Mouse (Mus musculus) adrenal gland, postnatal 36 days (tissue): Measurements from ENCODE around the gene Hrh1. TPM values are rescaled to one million over a fixed set of nuclear protein-coding genes. Genes with fewer than 3 reads are reported as not detected.

Experiments used
- DNase-seq, 2 experiments: peaks; one replicate each; pipeline ENCODE4 v3.0.0; 2021; ENCODE audit warnings: mixed read lengths in 1 of 2
- long read RNA-seq, 2 experiments: library from polyadenylated mRNA; stranded (forward); transcript quantifications; one replicate each; pipeline ENCODE4 v2.0.0; 2021; ENCODE audit warnings: borderline sequencing depth in 2 of 2
- total RNA-seq, 2 experiments: library from RNA; stranded (reverse); gene quantifications; 2 replicates each; pipeline ENCODE4 v1.2.3; 2021

Gene Hrh1
- total RNA-seq: 1 to 10 TPM in 1 of 2 experiments, under 1 TPM in 1; 0.56 to 1.9 TPM
- long read RNA-seq, experiment 1: 0 reads
- long read RNA-seq, experiment 2, partial matches to known transcripts: 0 of 1 reads
- long read RNA-seq, experiment 2, other reads (novel, unspliced or antisense): 1 of 1 reads

DNA sequence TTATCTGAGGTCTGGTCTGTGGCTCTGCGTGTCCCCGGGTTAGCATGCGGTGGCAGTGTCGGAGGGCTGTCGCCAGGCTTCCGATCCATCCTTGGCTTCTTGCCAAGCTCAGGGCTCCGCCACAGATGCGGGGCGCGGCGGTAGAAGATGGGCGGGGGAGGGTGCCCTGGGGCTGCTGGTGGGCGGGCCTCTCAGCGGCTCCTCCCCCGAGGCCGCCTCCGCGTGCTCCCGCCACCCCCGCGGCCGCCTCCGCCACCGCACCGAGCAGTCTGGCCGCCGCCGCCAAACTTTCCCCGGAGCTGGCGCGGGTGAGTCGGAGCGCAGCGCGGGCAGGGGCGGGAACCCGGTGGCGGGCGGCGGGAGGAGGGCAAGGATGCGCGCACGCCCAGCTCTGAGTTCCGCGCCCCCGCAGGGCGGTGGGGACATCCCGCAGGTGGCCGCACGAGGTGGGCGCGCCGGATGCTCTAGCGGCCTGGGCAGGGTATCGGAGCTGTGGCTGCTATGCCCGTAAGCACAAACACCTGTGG is at the start of gene Hrh1:
Gene Hrh1 (plus strand): TSS at position 246 of the 527 bp plus-strand sequence.
- DNase-seq: peak; percentile 50 to 70

DNA sequence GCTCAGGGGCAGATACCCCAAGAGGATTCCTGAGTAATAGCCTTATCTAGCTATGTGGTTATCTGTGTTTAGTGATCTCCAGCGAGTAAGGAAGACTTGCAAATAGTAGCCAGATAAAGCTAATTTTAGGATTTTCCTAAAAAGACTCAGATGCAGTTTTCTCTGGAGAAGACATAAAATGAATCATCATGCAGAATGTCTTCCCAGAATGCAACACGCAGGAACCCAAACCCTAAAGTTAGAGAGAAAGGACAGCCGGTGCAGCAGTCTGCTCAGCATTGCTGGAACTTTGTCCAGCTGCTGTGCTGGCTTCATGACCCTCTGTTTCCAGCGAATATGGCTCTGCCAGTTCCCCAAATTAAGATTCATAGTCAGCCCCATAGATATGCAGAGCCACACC is 43.1 kb upstream of the Hrh1 start:
- no peak for DNase-seq

DNA sequence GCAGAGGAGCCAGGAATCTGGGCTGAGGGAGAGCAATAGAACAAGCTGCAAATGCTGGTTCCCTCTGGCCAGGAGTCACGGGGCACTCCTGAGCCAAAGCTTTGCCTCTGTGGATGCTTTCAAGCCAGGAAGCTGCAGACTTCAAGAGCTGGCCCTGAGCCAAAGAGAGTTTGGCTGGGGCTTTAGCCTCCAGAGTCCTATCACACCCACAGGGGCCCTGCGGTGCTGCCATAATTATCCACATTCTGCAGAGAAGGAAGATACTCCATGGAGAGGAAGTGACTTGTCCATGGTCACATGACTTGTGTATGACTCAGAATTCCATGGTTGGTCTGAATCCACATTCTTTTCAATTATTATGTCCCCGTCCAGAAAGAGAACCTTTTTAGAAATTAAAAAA is 39.6 kb upstream of the Hrh1 start:
- peak; percentile 5 to 44 for DNase-seq

DNA sequence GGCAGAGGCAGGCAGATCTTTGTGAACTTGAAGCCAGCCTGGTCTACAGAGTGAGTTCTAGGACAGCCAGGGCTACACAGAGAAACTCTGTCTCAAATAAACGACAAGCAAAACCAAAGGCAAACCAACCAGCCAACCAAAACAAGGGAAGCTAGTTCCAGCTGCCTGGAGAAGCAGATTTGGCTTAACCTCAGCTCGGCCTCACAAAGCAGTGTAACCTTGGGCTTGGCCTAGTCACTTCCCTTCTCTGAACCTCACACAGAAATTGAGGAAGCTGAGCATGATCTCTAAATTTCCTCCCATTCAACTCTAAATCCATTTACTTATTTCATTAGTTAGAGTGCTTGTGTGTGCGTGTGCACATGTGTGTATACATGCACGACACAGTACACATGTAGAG is 35.4 kb upstream of the Hrh1 start:
- DNase-seq: peak in 1 of 2 experiments; percentile 4

DNA sequence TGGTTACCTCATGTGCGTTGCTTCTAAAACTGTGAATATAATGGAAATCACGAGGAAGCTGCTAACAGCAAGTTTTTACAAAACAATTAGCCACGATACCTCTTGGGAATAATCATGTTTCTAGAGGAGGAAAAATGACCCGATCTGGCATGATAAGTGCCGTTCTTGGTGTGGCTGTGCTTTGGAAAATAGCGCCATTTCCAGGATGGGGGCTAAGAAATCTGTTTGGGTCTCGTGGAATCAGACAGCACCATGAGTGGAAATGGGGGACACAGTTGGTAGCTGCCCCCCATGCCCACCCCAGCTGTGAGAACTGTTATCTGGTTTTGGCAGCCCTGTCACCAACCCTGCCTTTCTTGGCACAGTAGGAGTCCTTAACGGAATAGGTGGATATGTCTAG is 34.0 kb upstream of the Hrh1 start:
- DNase-seq: no peak

DNA sequence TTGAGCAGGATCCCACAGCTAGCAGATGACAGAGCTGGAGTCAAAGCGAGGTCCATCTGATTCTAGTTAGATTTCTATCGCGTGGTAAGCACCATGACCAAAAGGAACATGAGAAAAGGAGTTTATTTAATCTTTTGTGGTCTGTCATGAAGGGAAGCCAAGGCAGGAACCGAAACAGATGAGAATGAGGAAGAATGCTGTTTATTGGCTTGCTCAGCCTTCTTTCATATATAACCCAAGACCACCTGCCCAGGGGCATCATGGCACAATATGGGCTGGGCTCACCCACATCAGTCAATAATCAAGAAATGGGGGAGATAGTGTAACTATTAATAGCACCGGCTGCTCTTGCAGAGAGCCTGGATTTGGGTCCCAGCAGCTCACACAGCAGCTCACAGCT is 33.0 kb upstream of the Hrh1 start:
- no peak for DNase-seq

DNA sequence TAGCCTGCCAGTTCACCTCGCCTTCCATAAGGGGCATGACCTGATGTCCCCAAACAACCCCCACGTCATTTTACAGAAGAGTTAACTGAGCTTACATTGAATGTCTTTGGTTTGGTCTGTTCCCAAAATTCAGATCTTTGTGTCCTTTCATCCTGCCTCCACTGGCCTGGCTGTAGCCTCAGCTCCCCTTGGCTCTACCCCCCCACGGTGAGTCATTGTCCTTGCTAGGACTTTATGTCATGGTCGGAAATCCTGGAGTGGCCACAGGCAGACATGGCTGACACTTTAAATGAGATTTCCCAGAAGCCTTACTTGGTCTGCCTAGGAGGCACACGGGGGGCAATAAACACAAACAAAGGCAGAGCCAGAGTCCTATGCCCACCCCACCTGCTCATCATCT is 31.5 kb upstream of the Hrh1 start:
- DNase-seq: peak; percentile 75 to 85

DNA sequence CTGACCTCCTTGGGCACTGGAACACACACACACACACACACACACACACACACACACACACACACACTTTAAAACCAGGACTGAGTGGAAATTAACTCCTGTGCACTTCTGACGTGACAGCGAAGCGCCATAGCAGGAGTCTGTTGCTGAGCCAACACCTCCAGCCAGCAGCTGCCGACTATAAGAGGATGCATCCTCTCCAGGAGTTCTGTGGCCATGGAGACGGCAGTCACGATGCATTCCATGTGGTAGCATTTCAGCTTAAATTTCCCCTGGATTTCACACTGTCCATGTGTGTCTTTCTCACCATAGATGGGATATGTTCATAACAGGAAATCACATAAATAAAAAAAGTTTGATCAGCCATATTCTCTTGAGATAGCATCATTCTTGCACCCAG is 30.1 kb upstream of the Hrh1 start:
- DNase-seq: no peak

DNA sequence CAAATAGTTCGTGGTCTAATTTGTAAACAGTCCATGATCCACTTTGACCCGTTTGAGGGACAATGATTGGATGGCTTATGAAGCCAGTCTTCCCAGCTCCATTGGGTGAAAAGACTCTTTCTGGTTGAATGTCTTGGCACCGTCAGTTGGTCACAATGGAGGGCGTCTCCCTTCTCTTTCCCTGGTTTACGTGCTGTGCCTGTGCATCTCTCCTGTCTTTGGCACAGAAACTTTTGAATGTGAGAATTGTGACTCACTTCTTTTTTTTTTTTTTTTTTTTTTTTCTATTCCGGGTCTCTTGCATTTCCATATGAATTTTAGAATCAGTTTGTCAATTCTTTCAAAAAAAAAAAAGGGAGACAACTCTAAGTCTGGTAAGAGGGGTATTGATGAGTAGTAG is 29.5 kb upstream of the Hrh1 start:
- no peak for DNase-seq

DNA sequence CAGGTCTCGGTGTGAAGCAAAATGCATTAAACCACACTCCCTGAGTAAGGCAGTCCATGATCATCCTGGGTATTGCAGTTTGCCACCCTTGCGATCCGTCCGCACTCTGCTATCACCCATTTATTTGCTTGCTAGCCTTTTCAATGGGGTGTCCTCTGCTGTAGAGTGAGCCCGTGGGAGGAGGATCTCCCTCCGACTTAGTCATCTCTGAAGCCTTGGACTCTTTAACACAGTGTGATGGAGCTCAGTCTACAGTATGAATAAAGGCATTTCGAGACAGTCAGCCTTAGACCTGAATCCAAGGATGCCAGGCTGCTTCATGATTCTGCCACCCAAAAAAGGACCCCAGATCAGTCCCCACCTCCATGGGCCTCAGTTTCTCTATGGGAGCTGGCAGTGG is 25.0 kb upstream of the Hrh1 start:
- DNase-seq: no peak

DNA sequence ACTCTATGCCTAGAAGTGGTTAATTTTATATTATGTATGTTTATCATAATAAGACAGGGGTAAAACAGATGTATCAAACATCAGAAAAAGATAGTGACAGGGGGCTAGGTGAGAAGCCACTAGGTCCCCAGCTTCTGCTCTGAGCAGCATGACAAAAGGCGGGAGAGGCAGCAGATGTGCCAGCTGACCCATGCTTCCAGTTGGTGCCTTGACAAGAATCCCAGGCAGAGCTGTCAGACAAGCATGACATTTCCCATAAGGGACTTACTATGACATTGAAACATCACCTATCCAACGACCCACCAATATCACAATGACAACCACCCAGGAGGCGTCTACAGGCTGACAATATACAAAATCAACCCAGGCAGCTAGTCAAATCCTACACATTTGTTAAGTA is 16.9 kb upstream of the Hrh1 start:
- no peak for DNase-seq

DNA sequence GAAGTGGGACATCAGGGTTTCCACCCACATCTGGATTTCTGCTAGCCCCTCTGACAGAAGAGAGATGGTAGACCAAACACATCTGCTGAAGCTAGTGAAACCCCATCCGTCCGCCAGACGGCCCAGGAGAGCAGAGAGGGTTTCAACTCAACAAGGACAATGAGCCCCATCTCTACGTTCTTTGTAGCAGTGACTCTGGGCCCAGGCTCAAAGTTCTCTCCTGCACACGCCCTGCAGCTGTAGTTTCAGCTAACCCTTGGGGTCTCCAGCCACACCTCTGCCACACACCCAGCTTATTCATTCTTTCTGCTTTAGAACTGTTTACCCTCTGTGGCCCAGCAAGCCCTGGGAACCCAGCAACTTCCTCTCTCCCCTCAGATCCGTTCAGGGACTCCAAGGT is 10.4 kb upstream of the Hrh1 start:
- no peak for DNase-seq

DNA sequence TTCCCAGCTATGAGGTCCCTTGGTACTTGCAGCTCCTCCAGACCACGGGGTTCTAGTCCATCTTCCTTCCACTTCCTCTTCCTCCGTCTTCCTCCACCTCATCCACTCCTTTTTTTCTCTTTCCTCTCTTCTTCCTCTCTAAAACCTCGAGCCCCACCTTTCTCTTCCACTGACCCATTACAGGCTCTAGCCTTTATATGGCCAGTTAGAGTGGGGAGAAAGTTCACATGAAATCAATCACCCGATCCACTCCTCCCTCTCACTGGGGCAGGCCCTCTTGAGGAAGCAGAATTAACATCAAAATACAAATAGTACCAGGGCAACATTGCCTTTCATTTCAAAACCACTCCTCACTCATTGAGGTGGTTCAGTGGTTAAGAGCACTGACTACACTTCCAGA is 9.9 kb upstream of the Hrh1 start:
- DNase-seq: no peak

DNA sequence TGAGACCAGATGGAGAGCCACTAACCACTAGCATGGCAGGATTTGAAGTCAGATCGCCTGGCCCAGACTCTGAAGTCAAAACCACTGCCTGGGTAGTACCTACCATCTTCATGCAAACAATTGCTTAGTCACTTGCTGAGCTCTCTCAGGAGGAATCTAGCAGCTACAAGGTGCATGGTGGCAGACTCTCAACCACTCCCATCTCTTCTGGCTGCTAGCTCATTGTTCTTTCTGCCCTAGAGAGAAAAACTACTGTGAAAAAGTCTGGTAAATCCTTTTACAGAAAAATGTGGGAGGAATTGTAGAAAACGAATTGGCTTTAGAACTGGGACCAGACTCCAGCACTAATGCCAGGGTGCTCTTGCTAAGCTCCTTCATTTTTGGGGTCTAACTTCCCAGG is 7.6 kb upstream of the Hrh1 start:
- DNase-seq: no peak

DNA sequence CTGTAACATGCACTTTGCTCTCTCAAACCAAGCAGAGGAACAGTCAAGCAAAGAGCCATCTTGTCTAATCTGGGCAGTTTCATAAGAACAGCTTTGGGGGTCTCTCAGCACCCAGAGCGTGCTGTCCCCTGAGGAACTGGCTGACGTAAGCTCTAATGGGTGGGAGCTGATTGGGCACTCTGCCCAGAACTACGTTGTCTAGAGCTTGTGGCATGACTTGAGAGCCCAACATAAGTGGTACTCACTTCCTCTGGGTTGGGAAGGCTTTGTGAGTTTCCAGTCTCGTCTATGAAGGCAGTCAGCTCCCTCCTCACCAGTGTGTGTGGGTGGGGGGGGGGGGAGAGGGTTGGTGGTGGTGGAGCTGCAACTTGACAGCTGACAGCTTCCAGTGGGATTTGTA is 2.8 kb upstream of the Hrh1 start:
- no peak for DNase-seq

DNA sequence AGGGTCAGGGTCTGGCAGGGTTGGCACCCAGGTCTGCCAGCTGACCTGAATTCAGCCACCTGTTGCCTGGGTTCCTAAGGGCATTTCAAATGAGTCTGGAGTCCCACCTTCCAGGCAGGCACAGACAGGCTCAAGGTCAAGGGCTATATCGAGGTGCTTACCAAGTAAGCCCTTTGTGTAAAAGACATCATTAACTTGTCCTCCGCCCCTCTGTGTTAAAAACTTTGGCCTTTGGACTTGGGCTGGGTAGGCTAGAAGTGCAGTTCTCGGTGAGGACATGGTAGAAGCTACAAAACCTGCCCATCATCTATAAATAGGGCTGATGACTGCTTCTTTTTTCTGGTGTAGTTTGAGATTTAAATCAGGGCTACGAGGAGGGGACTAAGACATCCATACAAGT is 1.1 kb upstream of the Hrh1 start:
- no peak for DNase-seq

DNA sequence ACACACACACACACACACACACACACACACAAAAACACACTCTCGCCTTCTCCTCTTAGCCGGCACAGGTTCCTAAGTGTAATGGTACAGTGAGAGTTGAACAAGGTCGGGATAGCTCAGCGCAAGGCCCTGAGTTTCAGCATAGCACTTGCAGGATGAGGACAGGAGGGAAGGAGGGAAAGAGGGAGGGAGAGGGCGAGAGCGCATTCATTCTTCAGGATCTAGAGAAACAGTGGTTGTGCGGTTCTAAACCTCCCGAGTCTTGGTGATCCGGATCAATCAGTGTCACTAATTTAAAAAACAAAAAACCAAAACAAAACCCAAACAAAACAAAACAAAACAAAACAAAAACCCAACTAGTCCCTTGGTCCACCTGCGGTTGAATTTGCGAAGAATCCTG is 456 bp upstream of the Hrh1 start:
- DNase-seq: no peak

DNA sequence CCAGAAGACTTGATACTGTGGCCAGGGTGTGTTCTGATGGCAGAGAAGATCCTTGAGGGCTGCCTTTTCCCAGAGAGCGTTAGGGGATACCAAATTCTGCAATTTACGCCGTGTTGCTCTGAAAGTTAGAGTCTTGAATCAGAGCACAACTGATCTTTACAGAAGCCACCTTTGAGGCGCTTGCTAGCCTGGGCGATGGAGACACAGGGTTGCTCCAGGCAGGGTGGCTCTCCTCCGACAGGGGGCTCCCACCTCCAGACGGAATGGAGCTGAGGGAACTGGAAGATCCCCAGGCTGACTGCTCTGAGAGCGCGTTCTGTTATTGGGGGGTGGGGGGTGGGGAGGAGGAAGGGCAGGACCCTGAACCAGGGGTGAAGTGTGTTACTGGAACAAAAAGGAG is 890 bp downstream of the Hrh1 start:
- DNase-seq: peak; percentile 25 to 48

DNA sequence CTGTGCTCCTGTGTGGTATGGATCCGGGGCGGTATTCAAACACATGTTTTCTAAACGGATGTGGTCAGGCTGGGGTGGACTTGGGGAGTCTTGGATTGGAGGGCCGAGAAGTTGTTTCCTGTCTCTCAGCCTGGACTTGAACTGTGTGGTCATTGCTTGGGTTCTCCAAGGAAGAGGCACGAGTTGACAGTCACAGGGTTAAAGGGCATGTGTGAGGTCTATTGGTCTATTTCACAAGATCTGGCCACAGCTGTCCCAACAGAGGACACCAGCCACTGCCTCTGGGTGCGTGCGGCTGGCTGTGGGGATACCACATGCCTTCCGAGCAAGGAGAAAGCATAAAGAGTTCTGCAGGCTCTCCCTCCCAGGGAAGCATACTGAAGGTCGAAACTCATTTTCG is 2.7 kb downstream of the Hrh1 start:
- no peak for DNase-seq

DNA sequence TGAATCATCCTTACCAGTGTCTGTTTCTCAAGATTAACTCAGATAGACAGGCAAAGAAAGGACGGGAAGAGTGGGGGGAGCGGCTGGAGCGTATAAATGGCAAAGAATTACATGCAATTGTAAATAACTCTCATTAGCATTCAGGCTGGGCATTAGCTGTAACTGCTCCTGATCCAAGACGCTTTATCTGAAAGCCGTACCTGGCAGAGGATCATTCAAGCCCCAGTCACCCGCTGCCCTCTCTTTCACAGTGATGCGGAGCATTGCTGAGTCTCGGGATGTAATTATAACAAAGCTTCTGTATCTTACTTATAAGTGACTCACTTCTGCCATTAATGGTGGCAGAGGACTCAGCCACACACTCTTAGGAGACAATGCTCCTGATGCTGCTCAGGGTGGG is 3.1 kb downstream of the Hrh1 start:
- DNase-seq: no peak

DNA sequence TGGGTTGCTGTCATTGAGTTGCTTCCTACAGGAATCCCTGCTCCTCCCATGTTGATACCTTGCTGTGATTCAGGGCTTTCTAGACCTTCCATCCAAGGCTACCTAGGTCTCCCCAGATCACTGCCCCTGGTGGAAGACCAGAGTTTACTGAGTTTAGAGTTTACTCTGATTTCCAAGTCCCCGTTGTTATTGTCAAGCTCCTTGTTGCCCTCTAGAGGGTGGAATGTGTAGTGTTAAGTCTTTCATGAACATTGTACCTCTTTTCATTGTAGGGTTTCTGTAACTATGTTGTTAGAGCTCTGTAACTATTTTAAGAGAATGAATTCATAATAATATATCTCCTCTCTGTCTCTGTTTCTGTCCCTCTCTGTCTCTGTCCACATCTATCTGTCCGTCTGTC is 4.4 kb downstream of the Hrh1 start:
- no peak for DNase-seq

DNA sequence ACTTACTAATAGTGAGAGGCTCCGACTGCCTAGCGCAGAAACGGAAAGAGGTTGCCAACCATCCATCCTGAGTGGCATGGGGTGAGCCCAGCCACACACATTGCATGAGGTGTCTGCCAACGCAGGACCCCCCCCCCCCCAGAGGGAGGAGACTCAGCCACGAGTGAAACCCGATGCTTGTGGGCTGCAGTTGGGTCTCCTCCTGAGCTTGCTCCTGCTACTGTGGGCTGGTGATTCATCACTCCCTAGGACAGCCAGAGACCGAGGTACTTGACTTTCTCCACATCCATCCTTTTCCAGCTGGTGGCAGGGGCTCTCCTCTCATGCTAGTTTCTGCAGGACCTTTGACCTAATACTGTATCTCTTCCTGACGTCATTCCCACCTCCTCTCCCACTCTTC is 5.9 kb downstream of the Hrh1 start:
- no peak for DNase-seq

DNA sequence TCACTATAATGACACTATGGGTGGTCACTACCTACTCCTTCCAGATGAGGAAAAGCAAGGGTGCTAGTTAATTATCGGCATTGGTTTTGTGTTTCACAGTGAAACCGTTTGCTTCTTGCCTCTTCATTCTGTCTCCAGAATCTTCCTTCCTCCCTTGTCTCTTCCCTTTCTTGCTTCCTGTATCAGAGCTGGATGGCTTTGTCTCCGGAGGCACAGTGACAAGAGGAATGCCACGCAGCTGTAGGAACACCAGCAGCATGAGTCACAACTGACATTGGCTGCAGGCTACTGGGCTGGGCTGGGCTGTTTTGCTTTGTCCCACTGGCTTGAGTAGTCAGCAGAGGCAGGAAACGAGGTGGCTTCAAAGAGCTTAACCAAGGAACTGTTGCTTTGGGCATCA is 6.4 kb downstream of the Hrh1 start:
- DNase-seq: peak; percentile 37 to 47

DNA sequence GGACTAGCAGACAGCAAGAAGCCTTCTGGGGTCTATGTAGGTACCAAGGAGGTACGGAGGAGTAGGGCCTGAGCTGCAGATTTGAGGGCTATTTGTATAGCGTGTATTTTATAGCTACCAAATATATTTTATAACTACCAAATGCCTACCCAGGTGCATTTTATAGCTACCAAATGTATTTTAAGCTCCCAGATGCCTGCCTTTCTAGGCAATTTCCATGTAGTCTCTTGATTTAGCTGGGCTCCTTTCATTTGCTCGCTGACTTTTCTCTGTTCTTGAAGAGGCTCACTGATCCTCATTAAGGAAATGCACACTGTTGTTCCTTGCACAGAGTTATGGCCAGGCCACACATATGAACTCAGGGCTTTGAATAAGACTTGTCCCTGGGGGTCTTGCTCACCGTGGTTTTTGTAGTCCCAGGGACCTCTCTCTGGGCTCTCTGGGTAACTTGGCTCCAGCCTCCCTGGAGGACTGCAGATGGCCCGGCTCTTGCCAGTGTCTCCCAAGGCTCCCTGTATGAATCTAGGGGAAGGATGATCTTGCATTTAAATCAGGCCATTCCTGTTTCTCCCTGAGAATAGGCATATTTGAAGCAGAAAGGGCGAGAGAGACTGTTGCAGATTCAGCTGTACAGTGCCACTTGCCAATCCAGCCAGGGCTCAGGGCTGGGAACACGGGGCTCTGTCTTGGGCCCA is 7.2 kb downstream of the Hrh1 start:
- DNase-seq: no peak
